Mouse (Mus musculus) left cerebral cortex, adult 9 months (tissue): ENCODE data around the gene Smco1.
A peak's percentile ranks its signal among the peaks of the same experiment; 100 is the strongest.
"Not testable (repeated sequence)": the region's sequence is repeated elsewhere in the genome, so short reads cannot be mapped to it uniquely, and the experiment has no call there.

Source experiments
- DNase-seq, 2 experiments: peaks; one replicate each; pipeline ENCODE4 v3.0.0; 2022; ENCODE audit warnings: low spot score in 2 of 2

Smco1 gene

GRCm38 (mm10) chr16:32271291-32271690 lies at the start of gene Smco1:
Smco1 (plus strand) TSS chr16:32271468.
- no peak for DNase-seq

- no peak for DNase-seq
Observed at GRCm38 (mm10) chr16:32221803-32222202, 49.5 kb upstream of the Smco1 start.

- DNase-seq = no peak
Observed at GRCm38 (mm10) chr16:32222399-32222798, 48.9 kb upstream of the Smco1 start.

GRCm38 (mm10) chr16:32232050-32232449 lies 39.2 kb upstream of the Smco1 start:
- not testable (repeated sequence) for DNase-seq

- no peak for DNase-seq
Observed at GRCm38 (mm10) chr16:32237930-32238680, 33.2 kb upstream of the Smco1 start.

- no peak for DNase-seq
Observed at GRCm38 (mm10) chr16:32239428-32240312, 31.6 kb upstream of the Smco1 start.

- DNase-seq = no peak
Observed at GRCm38 (mm10) chr16:32243901-32244300, 27.4 kb upstream of the Smco1 start.

GRCm38 (mm10) chr16:32246351-32246791 lies 24.9 kb upstream of the Smco1 start:
- peak; percentile 20 to 49 for DNase-seq

GRCm38 (mm10) chr16:32246952-32247370 lies 24.3 kb upstream of the Smco1 start, which contains the start of the genes Fbxo45 and Wdr53:
Fbxo45 (minus strand) TSS chr16:32247158.
Wdr53 (plus strand) TSS chr16:32247227.
- peak; percentile 96 to 97 for DNase-seq

GRCm38 (mm10) chr16:32264225-32264624 lies 7.0 kb upstream of the Smco1 start:
- not testable (repeated sequence) for DNase-seq

GRCm38 (mm10) chr16:32273338-32273737 lies 2.1 kb downstream of the Smco1 start:
- DNase-seq = no peak

- no peak for DNase-seq
Observed at GRCm38 (mm10) chr16:32275041-32275440, 3.8 kb downstream of the Smco1 start.

GRCm38 (mm10) chr16:32275830-32276229 lies 4.6 kb downstream of the Smco1 start:
- no peak for DNase-seq

- peak; percentile 72 to 90 for DNase-seq
Observed at GRCm38 (mm10) chr16:32277308-32278256, 6.3 kb downstream of the Smco1 start, which contains the start of gene Rnf168. Rnf168 (plus strand) TSS chr16:32277459.

GRCm38 (mm10) chr16:32278396-32278795 lies 7.1 kb downstream of the Smco1 start:
- DNase-seq = no peak

- no peak for DNase-seq
Observed at GRCm38 (mm10) chr16:32280211-32280610, 8.9 kb downstream of the Smco1 start.

GRCm38 (mm10) chr16:32282608-32283007 lies 11.3 kb downstream of the Smco1 start:
- DNase-seq = no peak

- no peak for DNase-seq
Observed at GRCm38 (mm10) chr16:32291821-32292220, 20.6 kb downstream of the Smco1 start.

- not testable (repeated sequence) for DNase-seq
Observed at GRCm38 (mm10) chr16:32299617-32300016, 28.3 kb downstream of the Smco1 start.

- no peak for DNase-seq
Observed at GRCm38 (mm10) chr16:32303046-32303445, 31.8 kb downstream of the Smco1 start.

- DNase-seq = no peak
Observed at GRCm38 (mm10) chr16:32303886-32304285, 32.6 kb downstream of the Smco1 start.
